Mouse (Mus musculus) heart, adult 2 months (tissue): ENCODE data around the gene Gm13539. TPM values are rescaled to one million over a fixed set of nuclear protein-coding genes. Genes with fewer than 3 reads are reported as not detected.
"Not testable (repeated sequence)": the region's sequence is repeated elsewhere in the genome, so short reads cannot be mapped to it uniquely, and the experiment has no call there.

Experiments
- DNase-seq, 2 experiments: peaks; one replicate each; pipeline ENCODE4 v3.0.0; 2021
- H3K27ac ChIP-seq: fragments of 200-600 bp; 2 replicates; pipeline ENCODE4 v1.8.1; 2022
- H3K27me3 ChIP-seq: fragments of 200-500 bp; 2 replicates; pipeline ENCODE4 v1.6.1; 2012; ENCODE audit warnings: mild to moderate bottlenecking, low read length, inconsistent platforms, mixed read lengths; ENCODE audit not compliant: control insufficient read depth, insufficient read depth
- H3K36me3 ChIP-seq: fragments of 200-500 bp; 2 replicates; pipeline ENCODE4 v1.6.1; 2012; ENCODE audit warnings: low read length, inconsistent platforms; ENCODE audit not compliant: control insufficient read depth, insufficient read depth
- H3K4me1 ChIP-seq: fragments of 200-500 bp; 2 replicates; pipeline ENCODE4 v1.6.1; 2011; ENCODE audit warnings: low read length; ENCODE audit not compliant: control insufficient read depth, insufficient read depth
- H3K4me3 ChIP-seq: fragments of 200-600 bp; 2 replicates; pipeline ENCODE4 v1.8.1; 2022
- H3K79me2 ChIP-seq: fragments of 200-500 bp; replicated peaks from 2 replicates; pipeline ENCODE4 v1.6.1; 2012; ENCODE audit warnings: mild to moderate bottlenecking, inconsistent platforms, low read length, moderate library complexity, mixed read lengths; ENCODE audit not compliant: control insufficient read depth, insufficient read depth
- H3K9ac ChIP-seq: fragments of 200-500 bp; 2 replicates; pipeline ENCODE4 v1.6.1; 2012; ENCODE audit warnings: low read depth, mild to moderate bottlenecking, control low read depth, inconsistent platforms, low read length, mixed read lengths
- CTCF ChIP-seq: fragments of 200-600 bp; IDR thresholded peaks from 2 replicates; pipeline ENCODE4 v1.8.1; 2022; ENCODE audit warnings: antibody characterized with exemption, mild to moderate bottlenecking, moderate library complexity
- EP300 ChIP-seq: fragments of 200-500 bp; IDR thresholded peaks from 2 replicates; pipeline ENCODE4 v1.6.1; 2011; ENCODE audit warnings: low read depth, low read length, control low read depth; ENCODE audit not compliant: insufficient read depth
- POLR2A ChIP-seq: fragments of 200-500 bp; IDR thresholded peaks from 2 replicates; pipeline ENCODE4 v1.6.1; 2011; ENCODE audit warnings: mild to moderate bottlenecking, low read depth, low read length, control low read depth; ENCODE audit not compliant: insufficient read depth
- WGBS: fragments of 180-500 bp; shearing (Covaris S2); methylation state at CpG from one replicate; pipeline ENCODE4 v1.1.7; 2018; 5-methylcytosine and 5-hydroxymethylcytosine counted together
- intact Hi-C: fragments of 180-260 bp; cut with DNase I; formaldehyde crosslinking; loops from one replicate; pipeline ENCODE4 v1.15.1; 2025
- polyA plus RNA-seq: library from polyadenylated mRNA; depleted of rRNA; stranded (reverse); fragments of >200 nt; gene quantifications from 2 replicates; pipeline ENCODE4 v1.2.3, GENCODE M21; 2012
- total RNA-seq, 2 experiments: library from RNA; stranded (reverse); gene quantifications; 2 replicates each; pipeline ENCODE4 v1.2.3; 2021

Gene Gm13539
- total and polyA plus RNA-seq, 3 experiments, result not detected

GRCm38 (mm10) chr2:25811711-25812110 is 29.7 kb downstream of the Gm13539 start:
- Histone ChIP-seq H3K79me2 (no peaks in the 10 kb centered on the region), H3K27ac (no peak overlapping the region), H3K4me3 (no peak overlapping the region), H3K9ac (no peak overlapping the region), H3K36me3 (no peaks in the 10 kb centered on the region), H3K27me3 (no peaks in the 10 kb centered on the region), H3K4me1 (no peaks in the 10 kb centered on the region)
- TF ChIP-seq CTCF (no peak), EP300 (no peak), POLR2A (no peak)
- 68% methylated on average over 2 of the region's 2 CpGs for WGBS
- no peak for DNase-seq
- intact Hi-C loops, result no loop called here

- Histone ChIP-seq H3K4me1 (no peaks in the 10 kb centered on the region), H3K4me3 (no peak overlapping the region), H3K27ac (no peak overlapping the region), H3K36me3 (no peaks in the 10 kb centered on the region), H3K79me2 (no peaks in the 10 kb centered on the region), H3K9ac (no peak overlapping the region), H3K27me3 (no peaks in the 10 kb centered on the region)
- TF ChIP-seq EP300 (no peak), CTCF (no peak), POLR2A (no peak)
- intact Hi-C loops, result no loop called here
- 77% methylated on average over 5 of the region's 5 CpGs for WGBS
- DNase-seq, result no peak
These were observed 31.3 kb downstream of the Gm13539 start for GRCm38 (mm10) chr2:25813364-25813763.

- DNase-seq, H3K36me3 ChIP-seq, H3K4me1 ChIP-seq, H3K4me3 ChIP-seq, H3K27me3 ChIP-seq, intact Hi-C loops, H3K9ac ChIP-seq, H3K27ac ChIP-seq, H3K79me2 ChIP-seq: not testable (repeated sequence)
- WGBS, result 65% methylated on average over 1 of the region's 1 CpGs
These were observed 33.7 kb downstream of the Gm13539 start, which contains the start of gene Glt6d1 for GRCm38 (mm10) chr2:25815748-25816147. Gene Glt6d1 (minus strand): TSS chr2:25815848.

- H3K9ac ChIP-seq, result no peak within 1 kb of the TSS
- TF ChIP-seq EP300 (no peak), POLR2A (no peak), CTCF (no peak)
- intact Hi-C loops, result no loop called here
- H3K4me3 ChIP-seq, result no peak within 1 kb of the TSS
- no peak for DNase-seq
- no peaks in the 10 kb centered on the region for H3K79me2 ChIP-seq
- no peaks in the 10 kb centered on the region for H3K36me3 ChIP-seq
- no peak within 1 kb of the TSS for H3K27ac ChIP-seq
- WGBS, result 29% methylated on average over 1 of the region's 1 CpGs
- no peaks in the 10 kb centered on the region for H3K27me3 ChIP-seq
- no peaks in the 10 kb centered on the region; the same call in 1 of the 2 replicates for H3K4me1 ChIP-seq
These were observed 40.7 kb downstream of the Gm13539 start, which contains the start of gene Lcn9 for GRCm38 (mm10) chr2:25822806-25823205. Gene Lcn9 (plus strand): TSS chr2:25823153.

- DNase-seq, result no peak
- Histone ChIP-seq H3K36me3 (no peaks in the 10 kb centered on the region), H3K9ac (no peak overlapping the region), H3K27me3 (no peaks in the 10 kb centered on the region), H3K27ac (no peak overlapping the region), H3K4me1 (no peaks in the 10 kb centered on the region; the same call in 1 of the 2 replicates), H3K79me2 (no peaks in the 10 kb centered on the region), H3K4me3 (no peak overlapping the region)
- intact Hi-C loops, result no loop called here
- WGBS, result 78% methylated on average over 3 of the region's 3 CpGs
- TF ChIP-seq CTCF (no peak), POLR2A (no peak), EP300 (no peak)
These were observed 42.7 kb downstream of the Gm13539 start for GRCm38 (mm10) chr2:25824751-25825150.

- 64% methylated on average over 8 of the region's 8 CpGs for WGBS
- TF ChIP-seq CTCF (no peak), EP300 (no peak), POLR2A (no peak)
- Histone ChIP-seq H3K36me3 (no peaks in the 10 kb centered on the region), H3K79me2 (no peaks in the 10 kb centered on the region), H3K9ac (no peak overlapping the region), H3K27ac (no peak overlapping the region), H3K27me3 (no peaks in the 10 kb centered on the region), H3K4me1 (no peaks in the 10 kb centered on the region; the same call in 1 of the 2 replicates), H3K4me3 (no peak overlapping the region)
- intact Hi-C loops, result no loop called here
- DNase-seq, result no peak
These were observed 46.4 kb downstream of the Gm13539 start for GRCm38 (mm10) chr2:25828344-25828947.
